Mouse (Mus musculus): ENCODE results near the gene Commd2. TPM values are rescaled to one million over a fixed set of nuclear protein-coding genes. Genes with fewer than 3 reads are reported as not detected.

Gene Commd2
- total RNA-seq (2023), result 10 to 100 TPM; 16.8 to 18.4 TPM

DNA sequence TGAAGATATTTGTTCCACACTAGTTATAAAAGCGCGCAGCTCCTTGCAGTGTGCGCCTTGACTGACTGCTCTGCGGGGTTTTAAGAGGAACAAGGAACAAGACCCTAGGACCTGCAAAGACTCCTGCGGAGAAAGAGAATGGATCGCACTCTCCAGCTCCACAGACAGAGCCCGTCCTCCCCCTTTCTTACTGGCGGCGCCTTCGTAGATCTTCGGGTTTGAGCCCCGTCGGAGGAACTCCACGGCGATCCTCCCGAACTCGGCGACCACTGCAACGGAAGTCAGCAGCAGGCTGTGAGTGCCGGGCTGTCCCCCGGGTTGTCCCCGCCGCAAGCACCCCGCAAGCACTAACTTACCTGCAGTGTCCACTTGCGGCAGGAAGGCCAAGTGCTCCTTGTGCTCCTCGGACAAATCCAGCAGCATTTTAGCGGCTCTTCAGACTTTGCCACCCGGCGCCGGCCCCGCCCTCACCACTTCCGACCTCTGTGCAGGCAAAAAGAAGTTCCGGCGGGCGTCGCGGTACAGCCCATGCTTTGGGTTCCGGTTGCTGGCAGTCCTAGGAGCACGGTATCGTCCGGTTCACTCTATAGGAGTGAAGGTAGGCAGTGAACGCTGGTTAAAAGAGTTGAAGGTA lies at the start of gene Commd2:
Commd2 (minus strand) TSS at position 485 of the 634 bp plus-strand sequence.

GRCm38 (mm10) chr3:57692719-57693118 lies 41.2 kb upstream of the Commd2 start, which contains the start of gene Ankub1:
Gene Ankub1, minus strand, starts transcription at chr3:57692799.

Other genes starting within 250 kb of the Commd2 start
- gene Tm4sf4, start 226.4 kb downstream of the Commd2 start, total RNA-seq (2023), result not detected
- gene Wwtr1, start 75.8 kb downstream of the Commd2 start, total RNA-seq (2023), result under 1 TPM; 0.13 to 0.20 TPM
- gene Ankub1, start 41.1 kb upstream of the Commd2 start, total RNA-seq (2023), result not detected
- gene Rnf13, start 84.3 kb upstream of the Commd2 start, total RNA-seq (2023), result 100 to 1,000 TPM in 1 of 2 experiments, 10 to 100 TPM in 1; 96.8 to 110 TPM
- gene Pfn2, start 196.4 kb upstream of the Commd2 start, total RNA-seq (2023), result under 1 TPM in 1 of 2 experiments, not detected in 1; 0.18 TPM

Measured in neutrophil, adult 83 days (primary cell).